Mouse (Mus musculus): Measurements from ENCODE around the gene Trim25. TPM values are rescaled to one million over a fixed set of nuclear protein-coding genes. Genes with fewer than 3 reads are reported as not detected.

The Trim25 gene
- polyA plus RNA-seq, 1 experiment: 3.7 TPM

DNA sequence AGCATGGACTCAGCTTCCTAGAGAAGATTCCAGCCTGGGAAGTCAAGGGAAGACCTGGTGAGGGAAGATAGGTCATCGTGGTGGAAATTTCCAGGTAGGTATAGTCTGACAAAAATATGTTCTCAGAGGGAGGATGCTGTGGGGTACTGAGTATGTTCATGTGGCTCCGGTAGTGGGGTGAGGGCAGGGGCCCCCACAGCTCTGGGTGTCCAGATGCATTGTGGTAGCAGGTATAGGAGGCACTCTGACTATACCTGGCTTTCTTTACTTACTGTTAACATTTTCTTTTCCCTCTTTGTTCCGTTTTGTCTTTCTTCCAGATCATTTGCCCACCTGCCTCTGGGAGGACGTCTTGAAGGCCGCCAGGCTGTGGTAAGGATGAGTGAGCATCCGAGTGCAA, 67.0 kb downstream of the Trim25 start:
- no peaks in the 10 kb centered on the region for H3K4me1 ChIP-seq (ENCODE audit: control insufficient read depth, insufficient read depth, low read length)
- TF ChIP-seq POLR2A (IDR thresholded peaks at IDR 0.05; ENCODE audit: extremely low read depth, insufficient read depth, low read length) (no peak), CTCF (IDR thresholded peaks at IDR 0.05; ENCODE audit: extremely low read depth, insufficient read depth, low read length) (no peak)
- H3K4me3 ChIP-seq (ENCODE audit: insufficient read depth, low read length): no peak overlapping the region
- H3K27ac ChIP-seq (ENCODE audit: insufficient read depth, low read length): no peak overlapping the region

DNA sequence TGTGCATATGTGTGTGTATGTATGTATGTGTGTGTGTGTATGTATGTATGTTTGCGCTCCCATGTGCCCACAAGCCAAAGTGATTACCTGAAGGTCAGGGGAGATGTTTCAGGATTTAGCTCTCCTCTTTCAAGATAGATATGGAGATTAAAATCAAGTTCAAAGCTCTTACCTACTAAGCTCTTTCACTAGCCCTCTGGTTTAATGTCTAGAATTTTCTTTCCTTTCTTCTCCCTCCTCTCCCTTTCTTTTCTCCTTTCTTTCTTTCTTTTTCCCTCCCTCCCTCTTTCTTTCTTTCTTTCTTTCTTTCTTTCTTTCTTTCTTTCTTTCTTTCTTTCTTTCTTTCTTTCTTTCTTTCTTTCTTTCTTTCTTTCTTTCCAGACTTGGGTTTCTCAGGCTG, 67.6 kb downstream of the Trim25 start, which contains the start of gene Dgke:
Gene Dgke, minus strand, starts transcription at position 101 of the 400 bp plus-strand sequence.
- Histone ChIP-seq H3K4me1 (ENCODE audit: control insufficient read depth, insufficient read depth, low read length) (no peaks in the 10 kb centered on the region), H3K4me3 (ENCODE audit: insufficient read depth, low read length) (no peak within 1 kb of the TSS), H3K27ac (ENCODE audit: insufficient read depth, low read length) (peak within 1 kb of the TSS; percentile 45; the same call in 1 of the 2 replicates)
- TF ChIP-seq CTCF (IDR thresholded peaks at IDR 0.05; ENCODE audit: extremely low read depth, insufficient read depth, low read length): no peak
- TF ChIP-seq POLR2A (IDR thresholded peaks at IDR 0.05; ENCODE audit: extremely low read depth, insufficient read depth, low read length): no peak

DNA sequence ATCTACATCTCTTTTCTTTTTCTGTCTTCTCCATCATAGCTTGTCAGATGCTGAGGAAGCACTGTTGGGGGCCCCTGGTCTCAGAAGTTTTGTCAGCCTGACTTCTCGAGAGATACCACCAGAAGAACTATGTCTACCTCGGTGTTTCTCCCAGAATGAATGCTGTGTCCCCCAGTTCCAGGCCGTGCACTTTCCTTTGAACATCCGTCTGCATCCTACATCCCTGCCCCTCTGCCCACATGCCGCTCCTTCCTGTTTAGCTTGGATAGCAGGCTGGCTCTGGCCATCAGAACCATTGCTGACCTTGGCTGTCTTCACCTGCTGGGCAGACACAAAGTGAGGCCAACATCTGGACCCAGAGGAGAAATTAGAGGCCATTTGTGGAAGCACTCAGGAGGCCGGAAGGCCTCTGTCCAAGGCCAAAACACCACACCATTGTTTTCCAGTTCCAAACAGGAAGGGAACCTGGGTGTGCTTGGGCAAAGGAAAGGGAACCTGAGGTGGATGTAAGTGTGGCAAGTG, 68.2 kb downstream of the Trim25 start:
- H3K27ac ChIP-seq (ENCODE audit: insufficient read depth, low read length): peak overlapping the region; percentile 45; the same call in 1 of the 2 replicates
- H3K4me1 ChIP-seq (ENCODE audit: control insufficient read depth, insufficient read depth, low read length): no peaks in the 10 kb centered on the region
- TF ChIP-seq CTCF (IDR thresholded peaks at IDR 0.05; ENCODE audit: extremely low read depth, insufficient read depth, low read length) (no peak), POLR2A (IDR thresholded peaks at IDR 0.05; ENCODE audit: extremely low read depth, insufficient read depth, low read length) (no peak)
- H3K4me3 ChIP-seq (ENCODE audit: insufficient read depth, low read length): no peak overlapping the region

DNA sequence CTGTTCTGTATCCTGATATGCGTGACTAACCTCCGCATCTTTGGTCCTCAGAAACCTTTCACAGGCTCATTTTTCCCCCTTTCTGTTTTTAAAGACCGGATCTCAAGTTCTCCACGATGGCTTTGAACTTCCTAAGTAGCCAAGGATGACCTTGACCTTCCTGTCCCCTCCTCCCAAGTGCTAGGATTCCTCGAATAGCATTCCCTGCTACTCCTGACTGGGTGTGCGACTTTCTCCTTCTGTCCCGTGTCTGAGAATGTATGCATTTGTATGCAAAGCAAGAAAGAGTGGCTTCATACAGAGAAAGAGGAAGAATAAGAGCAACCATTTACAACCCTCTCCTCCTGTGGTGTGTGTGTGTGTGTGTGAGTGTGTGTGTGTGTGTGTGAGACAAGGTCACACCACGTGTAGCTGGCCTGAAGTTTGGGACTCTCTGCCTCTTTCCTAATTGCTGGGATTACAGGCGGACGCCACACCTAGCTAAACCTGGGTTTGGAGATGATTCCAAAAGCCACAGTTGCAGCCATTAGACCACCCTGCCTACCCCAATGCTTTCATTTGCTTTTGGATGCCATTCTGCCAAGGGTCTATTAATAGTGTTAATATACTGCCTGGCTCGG, 68.8 kb downstream of the Trim25 start:
- TF ChIP-seq POLR2A (IDR thresholded peaks at IDR 0.05; ENCODE audit: extremely low read depth, insufficient read depth, low read length) (no peak), CTCF (IDR thresholded peaks at IDR 0.05; ENCODE audit: extremely low read depth, insufficient read depth, low read length) (no peak)
- Histone ChIP-seq H3K4me1 (ENCODE audit: control insufficient read depth, insufficient read depth, low read length) (no peaks in the 10 kb centered on the region), H3K4me3 (ENCODE audit: insufficient read depth, low read length) (no peak overlapping the region), H3K27ac (ENCODE audit: insufficient read depth, low read length) (no peak overlapping the region)

DNA sequence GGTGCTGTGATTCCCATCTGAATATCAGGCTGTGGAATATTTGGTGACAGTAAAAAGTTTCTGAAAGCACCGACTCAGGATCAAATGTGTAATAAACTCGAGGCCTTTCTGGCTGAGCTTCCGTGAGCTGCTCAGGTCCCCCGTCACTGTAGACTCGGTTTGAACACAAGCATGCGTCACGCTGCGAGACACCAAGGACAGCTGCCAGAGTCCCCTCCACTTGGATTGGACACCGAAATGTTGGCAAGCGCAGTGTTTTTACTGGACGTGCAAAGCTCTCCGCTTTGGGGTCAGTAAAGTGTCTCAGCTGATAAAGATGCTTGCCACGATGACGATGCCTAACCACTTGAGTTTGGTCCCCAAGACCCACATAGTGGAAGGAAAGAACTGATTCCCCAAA, 69.5 kb downstream of the Trim25 start:
- H3K27ac ChIP-seq (ENCODE audit: insufficient read depth, low read length): no peak overlapping the region
- TF ChIP-seq POLR2A (IDR thresholded peaks at IDR 0.05; ENCODE audit: extremely low read depth, insufficient read depth, low read length) (no peak), CTCF (IDR thresholded peaks at IDR 0.05; ENCODE audit: extremely low read depth, insufficient read depth, low read length) (no peak)
- no peak overlapping the region for H3K4me3 ChIP-seq (ENCODE audit: insufficient read depth, low read length)
- no peaks in the 10 kb centered on the region for H3K4me1 ChIP-seq (ENCODE audit: control insufficient read depth, insufficient read depth, low read length)

DNA sequence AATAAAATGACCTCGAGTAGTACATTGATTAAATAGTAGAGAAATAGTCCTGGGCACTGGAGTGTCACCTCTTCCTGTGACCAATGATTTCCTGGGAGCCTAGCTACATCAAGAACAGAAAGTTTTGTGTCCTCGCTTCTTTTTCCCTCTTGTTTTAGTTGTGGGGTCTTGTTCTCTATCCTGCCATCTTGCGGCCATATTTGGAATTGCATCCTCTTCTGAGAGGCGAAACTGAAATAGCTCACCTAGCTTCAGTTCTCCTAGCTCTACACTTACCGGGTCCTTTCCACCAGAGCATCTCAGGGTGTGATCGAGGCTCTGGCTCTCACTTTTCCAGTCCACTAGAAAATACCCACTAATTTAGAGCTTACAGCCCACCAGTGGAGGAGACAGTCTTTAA, 70.1 kb downstream of the Trim25 start:
- TF ChIP-seq POLR2A (IDR thresholded peaks at IDR 0.05; ENCODE audit: extremely low read depth, insufficient read depth, low read length) (no peak), CTCF (IDR thresholded peaks at IDR 0.05; ENCODE audit: extremely low read depth, insufficient read depth, low read length) (peak; percentile 65)
- no peak overlapping the region for H3K27ac ChIP-seq (ENCODE audit: insufficient read depth, low read length)
- no peaks in the 10 kb centered on the region for H3K4me1 ChIP-seq (ENCODE audit: control insufficient read depth, insufficient read depth, low read length)
- H3K4me3 ChIP-seq (ENCODE audit: insufficient read depth, low read length): no peak overlapping the region

Other genes starting within 250 kb of the Trim25 start
- 39.6 and 42.3 TPM in 2 replicates for gene Akap1, start 134.8 kb upstream of the Trim25 start, polyA plus RNA-seq (2012; rRNA removed)
- gene Scpep1, start 43.9 kb upstream of the Trim25 start, polyA plus RNA-seq (2012; rRNA removed): 16.1 and 16.8 TPM in 2 replicates
- not detected in 2 replicates for gene Elobl, start 32.4 kb upstream of the Trim25 start, polyA plus RNA-seq (2012; rRNA removed)
- 18.8 and 19.3 TPM in 2 replicates for gene Coil, start 29.1 kb upstream of the Trim25 start, polyA plus RNA-seq (2012; rRNA removed)
- gene Dgke, start 67.5 kb downstream of the Trim25 start, polyA plus RNA-seq (2012; rRNA removed): 35.3 and 36.2 TPM in 2 replicates
- 0.23 and 0.45 TPM in 2 replicates for gene Gm525, start 74.5 kb downstream of the Trim25 start, polyA plus RNA-seq (2012; rRNA removed)